Mouse (Mus musculus) layer of hippocampus, adult 9-11 months (tissue): ENCODE data around the gene Asic1.

Experiments
- DNase-seq: peaks from one replicate; pipeline ENCODE4 v3.0.0; 2022

Gene Asic1

DNA sequence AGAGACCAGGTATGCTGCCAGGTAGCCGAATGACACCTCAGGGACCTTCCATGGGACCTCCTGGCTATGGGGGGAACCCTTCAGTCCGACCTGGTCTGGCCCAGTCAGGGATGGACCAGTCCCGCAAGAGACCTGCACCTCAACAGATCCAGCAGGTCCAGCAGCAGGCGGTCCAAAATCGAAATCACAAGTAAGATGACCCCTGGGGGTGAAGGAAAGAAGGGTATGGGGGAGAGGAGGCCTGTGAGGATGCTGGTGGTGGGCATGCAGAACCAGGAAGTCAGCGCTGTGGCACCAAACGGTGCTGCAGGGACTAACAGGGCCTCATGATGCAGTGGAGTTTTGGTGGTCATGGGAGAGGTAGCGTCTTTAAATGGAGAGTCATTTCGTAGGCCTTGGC lies 32.9 kb downstream of the Asic1 start:
- DNase-seq = no peak

DNA sequence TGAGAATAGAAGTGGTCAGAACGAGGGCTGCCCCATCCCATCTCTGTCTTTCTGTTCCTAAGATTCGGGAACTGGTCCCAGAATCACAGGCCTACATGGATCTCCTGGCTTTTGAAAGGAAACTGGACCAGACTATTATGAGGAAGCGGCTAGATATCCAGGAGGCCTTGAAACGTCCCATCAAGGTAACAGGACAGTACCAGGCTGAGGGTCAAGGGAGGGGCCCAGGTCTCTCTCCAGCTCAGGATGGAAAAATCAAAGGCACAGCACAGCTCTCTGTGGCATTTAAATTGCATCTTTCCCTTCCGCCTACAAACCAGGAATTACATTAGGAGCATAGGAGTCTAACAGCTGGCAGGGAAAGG lies 33.5 kb downstream of the Asic1 start:
- no peak for DNase-seq

DNA sequence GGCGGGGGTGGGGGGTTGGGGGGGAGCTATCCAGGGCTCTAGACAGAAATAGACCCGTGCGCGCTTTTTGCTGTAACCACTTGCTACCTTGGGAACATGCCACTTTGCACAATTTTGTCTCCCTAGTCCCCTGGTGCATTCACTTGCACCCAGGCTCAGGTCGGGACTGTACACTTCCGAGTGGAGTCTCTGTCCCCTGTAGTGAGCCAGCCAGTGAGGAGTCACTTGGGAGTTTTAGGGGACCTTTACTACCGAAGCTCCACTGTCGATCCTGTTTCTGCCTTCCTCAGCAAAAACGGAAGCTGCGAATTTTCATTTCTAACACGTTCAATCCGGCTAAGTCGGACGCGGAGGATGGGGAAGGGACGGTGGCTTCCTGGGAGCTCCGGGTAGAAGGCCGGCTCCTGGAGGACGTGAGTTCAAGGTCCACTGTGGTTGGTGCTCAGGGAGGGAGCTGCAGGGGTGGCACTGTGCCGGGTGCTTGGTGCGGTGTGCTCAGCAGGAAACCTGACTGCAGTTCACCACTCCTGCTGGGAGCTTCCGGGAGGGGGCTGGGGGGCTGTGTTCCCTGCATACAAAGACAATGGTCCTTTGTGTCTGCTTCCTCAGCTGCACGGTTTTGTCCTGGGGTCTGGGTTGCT lies 34.0 kb downstream of the Asic1 start:
- DNase-seq = peak; percentile 55

- DNase-seq = peak; percentile 72
These were observed 34.7 kb downstream of the Asic1 start for GRCm38 (mm10) chr15:99704881-99705280.

GRCm38 (mm10) chr15:99705440-99706048 lies 35.4 kb downstream of the Asic1 start, which contains the start of gene Gm17349:
Gm17349 (minus strand) TSS chr15:99705490.
- peak; percentile 60 for DNase-seq

GRCm38 (mm10) chr15:99708176-99708575 lies 38.0 kb downstream of the Asic1 start:
- peak; percentile 54 for DNase-seq

- DNase-seq = no peak
These were observed 40.3 kb downstream of the Asic1 start for GRCm38 (mm10) chr15:99710221-99711190.

DNA sequence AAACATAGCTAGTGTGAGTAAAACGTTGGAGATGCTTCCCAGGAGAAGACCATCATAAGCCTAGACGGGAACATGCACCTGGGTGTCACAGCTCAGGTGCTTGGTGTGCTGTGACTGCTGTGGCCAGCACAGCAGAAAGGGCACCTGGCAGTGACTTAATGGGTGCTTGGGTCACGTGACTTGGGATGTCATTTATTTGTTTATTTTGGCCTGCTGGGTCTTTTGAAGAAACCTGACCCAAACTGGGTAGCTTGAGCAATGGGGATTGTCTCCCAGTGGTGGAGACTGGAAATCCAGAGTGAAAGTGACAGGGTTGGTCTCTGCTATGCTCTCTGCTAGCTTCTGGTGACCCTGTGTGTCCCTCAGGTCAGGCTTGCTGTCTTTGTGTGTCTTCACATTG lies 41.3 kb downstream of the Asic1 start:
- no peak for DNase-seq

DNA sequence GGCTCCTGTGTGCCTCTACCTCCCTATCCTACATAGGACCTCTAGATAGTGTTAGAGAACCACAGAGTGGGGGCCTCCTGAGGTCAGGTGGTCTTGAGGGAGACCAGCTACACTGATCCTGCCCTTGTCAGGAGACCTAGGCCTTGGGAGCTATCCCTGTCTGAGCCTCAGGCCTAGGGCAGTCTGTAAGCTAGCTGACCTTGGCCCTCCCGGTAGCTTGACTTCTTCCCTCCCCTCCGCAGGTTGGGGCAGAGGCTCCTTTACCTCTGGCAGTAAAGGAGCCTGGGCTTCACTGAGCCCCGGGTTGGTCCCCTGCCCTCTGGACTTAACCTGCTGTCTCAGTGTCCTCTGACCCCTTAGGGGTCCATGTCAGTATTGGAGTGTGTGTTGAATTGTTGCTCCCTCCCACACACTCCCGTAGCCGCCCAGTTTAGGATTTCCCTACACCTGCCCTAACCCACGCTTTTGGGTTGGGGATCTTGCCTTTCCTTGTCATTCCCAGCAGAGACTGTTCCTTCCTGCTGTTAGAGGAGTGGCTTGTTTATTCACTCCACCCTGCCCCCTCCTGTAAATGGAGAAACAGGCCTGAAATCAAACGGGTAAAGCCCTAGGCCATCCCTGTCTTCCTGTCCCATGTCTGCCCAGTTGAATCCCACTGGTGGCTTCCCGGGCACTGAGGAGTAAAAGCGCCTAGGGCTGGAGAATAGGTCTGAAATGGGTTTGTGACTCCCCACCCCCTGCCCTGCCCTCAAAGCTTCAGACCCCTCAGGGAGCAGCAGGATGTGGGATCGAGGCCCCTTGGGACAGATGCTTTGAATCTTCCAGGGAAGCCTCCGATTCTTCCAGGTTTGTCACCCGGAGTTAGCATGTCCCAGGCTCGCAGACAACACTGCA lies 42.7 kb downstream of the Asic1 start:
- no peak for DNase-seq

GRCm38 (mm10) chr15:99713569-99713968 lies 43.4 kb downstream of the Asic1 start:
- DNase-seq = no peak

GRCm38 (mm10) chr15:99714206-99714605 lies 44.0 kb downstream of the Asic1 start:
- DNase-seq = peak; percentile 40

GRCm38 (mm10) chr15:99714858-99715257 lies 44.7 kb downstream of the Asic1 start:
- DNase-seq = peak; percentile 88

DNA sequence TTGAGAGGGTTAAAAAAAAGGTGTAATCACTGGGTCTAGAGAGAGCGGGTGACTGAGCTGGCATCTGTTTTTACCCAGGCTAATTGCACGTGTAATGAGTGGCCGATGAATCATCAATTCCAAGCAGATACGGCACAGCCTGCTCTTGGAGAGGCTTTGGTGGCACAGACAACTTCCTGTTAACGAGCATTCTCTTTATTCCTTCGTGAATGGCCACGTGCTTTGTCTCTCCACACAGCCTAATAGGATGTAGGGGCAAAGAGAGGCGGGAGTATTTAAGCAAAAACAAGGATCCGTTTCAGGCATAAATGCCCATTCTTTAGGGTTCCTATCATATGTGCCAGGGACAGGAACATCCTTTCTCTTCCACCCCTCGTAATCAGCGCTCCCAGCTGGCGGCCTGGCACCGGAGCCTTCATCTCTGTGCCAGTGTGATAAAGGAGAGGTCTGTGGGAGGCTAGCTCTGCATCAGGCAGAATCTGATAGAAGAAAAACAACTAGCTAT lies 45.2 kb downstream of the Asic1 start:
- DNase-seq = peak; percentile 89

DNA sequence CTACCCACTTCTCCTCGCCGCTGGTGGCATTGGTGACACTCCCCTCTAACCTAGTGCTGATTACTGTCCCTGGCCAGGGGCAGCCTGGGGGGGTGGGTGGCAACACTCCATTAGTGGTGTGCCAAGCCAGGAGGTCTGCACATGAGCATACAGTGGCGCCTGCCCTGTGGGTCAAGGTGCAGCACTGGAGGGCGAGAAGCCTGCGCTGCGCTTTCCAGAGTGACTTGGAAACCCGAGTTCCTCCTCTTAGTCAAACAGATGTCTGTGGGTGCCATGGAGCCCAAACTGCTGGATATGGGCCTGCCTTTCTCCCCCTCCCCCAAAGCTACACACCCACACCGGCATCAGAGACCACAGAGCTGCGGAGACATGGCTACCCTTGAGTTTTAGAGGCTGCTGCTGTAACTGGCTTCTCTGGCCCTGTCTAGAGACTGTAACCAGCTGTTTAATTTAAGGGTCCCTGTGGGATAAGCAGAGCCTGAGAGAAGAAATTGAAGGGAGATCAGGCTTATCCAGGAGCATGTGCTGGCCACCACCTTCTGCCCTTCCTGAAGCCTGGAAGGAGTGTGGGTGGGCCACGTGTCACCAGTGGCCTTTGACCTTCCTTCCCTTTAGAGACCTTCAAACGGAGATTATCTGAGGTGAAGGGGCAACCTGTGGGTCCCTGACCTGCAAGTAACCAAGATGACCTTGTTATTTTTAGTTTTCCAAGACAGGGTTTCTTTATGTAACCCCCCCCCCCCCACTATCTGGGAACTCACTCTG lies 46.0 kb downstream of the Asic1 start:
- peak; percentile 60 for DNase-seq

DNA sequence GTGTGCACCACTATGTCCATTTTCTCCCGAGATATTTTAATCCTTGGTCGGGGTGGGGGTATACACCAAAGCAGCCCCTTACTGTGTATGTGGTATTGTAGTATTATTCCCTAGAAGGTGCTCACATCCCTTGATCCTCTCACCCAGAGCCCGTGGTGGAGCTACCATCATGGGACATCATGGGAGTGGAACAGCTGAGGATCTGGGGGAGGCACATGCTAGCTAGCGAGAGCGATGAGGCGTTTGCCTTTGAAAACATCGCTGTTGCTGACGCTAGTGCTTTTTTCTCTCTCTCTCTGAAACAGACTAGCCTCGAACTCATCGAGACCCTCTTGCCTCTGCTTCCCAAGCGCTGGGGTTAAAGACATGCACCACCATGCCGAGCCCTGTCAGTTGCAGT lies 46.6 kb downstream of the Asic1 start:
- DNase-seq = peak; percentile 63

GRCm38 (mm10) chr15:99717386-99718334 lies 47.5 kb downstream of the Asic1 start, which contains the start of gene Gpd1:
Gpd1 (plus strand) TSS chr15:99717515.
- peak; percentile 83 for DNase-seq

DNA sequence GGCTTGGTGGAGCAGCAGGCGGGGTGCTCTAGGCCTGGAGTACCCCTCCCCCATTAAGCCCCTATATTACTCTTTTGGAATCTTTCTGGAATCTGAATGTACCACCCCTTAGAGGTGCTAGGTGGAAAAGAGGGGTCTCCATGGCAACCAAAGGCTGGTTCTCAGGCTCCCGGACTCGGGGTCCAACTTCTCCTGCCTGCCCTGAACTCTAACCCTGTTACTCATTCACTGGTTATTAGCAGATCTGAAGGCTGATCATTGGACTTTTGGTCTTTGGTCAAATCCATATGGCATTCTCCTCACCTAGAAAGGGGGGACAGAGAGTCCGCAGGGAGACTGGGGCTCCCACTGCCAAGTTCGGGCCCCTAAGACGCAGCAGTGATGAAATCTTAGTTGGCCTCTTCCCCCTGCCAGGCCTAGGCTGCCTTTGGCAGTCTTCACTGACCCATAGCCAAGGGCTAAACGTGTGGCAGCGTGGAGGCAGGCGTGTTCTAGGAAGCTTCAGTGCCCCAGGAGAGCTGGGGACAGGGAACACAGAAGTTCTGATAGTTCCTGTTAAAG lies 48.4 kb downstream of the Asic1 start:
- no peak for DNase-seq

DNA sequence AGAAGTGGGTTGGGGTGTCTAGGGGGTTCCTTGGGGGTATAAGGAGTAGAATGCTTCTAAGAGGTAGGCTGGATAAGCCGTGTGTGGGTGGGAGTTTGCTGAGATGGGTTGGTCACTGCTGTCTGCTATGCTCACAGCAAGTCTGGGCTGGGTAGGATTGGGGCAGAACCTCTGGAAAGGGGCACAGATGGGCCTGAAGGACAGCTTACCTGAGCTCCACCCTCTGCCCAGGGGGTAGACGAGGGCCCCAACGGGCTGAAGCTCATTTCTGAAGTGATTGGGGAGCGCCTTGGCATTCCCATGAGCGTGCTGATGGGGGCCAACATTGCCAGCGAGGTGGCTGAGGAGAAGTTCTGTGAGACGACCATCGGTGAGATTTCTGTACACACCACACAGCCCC lies 49.7 kb downstream of the Asic1 start:
- DNase-seq = no peak

GRCm38 (mm10) chr15:99721921-99722743 lies 52.0 kb downstream of the Asic1 start:
- no peak for DNase-seq
